Mouse (Mus musculus) erythroblast, embryonic 14.5 days (primary cell): Measurements from ENCODE around the gene Psma7.

Experiments
- GATA1 ChIP-seq: IDR thresholded peaks from 2 replicates; pipeline ENCODE4 v1.6.1; 2012; ENCODE audit warnings: low read length, inconsistent platforms, mixed read lengths
- TAL1 ChIP-seq: IDR thresholded peaks from 3 replicates; pipeline ENCODE4 v1.6.1; 2012; ENCODE audit warnings: low read length, inconsistent platforms, mixed read lengths

DNA sequence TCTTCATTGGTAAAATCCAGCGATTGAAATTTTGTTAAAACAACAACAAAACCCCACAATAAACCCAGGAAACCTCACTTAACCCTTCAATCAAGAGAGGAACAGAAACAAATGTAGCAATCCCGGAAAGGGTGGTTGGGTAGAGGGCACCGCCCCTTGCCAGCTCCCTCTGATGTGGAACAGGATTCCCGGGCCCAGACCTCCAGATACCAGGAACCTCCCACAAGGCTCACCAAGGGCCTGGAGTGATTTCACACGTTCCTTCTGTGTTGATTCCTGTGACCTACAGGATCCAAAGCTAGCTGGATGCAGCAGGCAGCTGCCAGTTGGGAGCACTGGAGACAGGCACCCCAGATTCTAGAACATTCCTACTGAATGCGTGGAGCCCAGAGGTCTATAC lies 1.8 kb downstream of the Psma7 start:
- no peak for TF ChIP-seq GATA1
- no peak for TF ChIP-seq TAL1
